Mouse (Mus musculus): ENCODE measurements around the gene Tbkbp1. TPM values are rescaled to one million over a fixed set of nuclear protein-coding genes. Genes with fewer than 3 reads are reported as not detected.

Tbkbp1 gene
- total and polyA plus RNA-seq, 3 experiments: 11.7 to 33.5 TPM; not detected in 1

DNA sequence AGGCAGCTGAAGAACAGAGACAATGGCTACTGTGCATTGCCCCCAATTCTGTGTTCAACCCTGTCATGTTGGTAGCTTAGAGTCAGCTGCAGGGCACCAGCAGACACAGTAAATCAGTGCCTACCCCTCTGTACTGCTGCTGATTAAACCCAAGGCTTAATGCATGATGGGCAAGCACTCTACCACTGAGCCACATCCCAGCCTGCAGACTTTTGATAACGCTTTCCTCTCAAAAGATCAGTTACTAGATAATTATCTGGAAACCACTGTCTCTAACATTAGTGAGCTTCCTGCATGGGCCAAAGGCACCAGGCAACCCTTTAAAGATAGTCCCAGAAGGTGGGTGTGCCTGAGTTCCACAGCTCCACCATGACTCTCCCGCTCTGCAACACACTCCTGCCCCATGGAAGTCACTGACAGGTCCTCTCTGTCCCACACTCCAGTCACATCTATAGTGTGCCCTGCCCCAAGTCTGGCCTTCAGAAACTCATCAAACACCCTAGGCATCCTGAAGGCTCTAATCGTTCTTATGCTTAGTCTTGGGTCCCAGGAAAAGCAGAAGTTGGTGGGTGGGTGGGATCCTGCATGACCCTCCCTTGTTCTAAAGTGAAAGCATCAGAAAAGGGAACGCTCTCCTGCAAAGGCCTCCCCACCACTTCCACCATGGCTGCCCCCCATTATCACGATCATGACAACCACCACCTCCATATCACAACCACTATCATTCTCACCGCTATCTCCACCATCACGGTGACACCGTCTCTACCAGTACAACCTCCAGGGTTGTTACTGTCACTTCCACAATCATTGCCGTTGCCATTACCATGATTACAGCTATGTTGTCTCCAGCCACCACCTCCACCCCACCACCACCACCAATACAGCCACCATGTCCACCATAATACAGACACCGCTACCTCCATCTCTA lies 47.9 kb downstream of the Tbkbp1 start:
- Histone ChIP-seq H3K4me1 (ENCODE audit: control insufficient read depth in 1 of 2, insufficient read depth in 2 of 2, low read length in 2 of 2) (peaks cover 2 to 15% of the 10 kb centered on the region in 2 experiments; a peak in 3 of 4 replicates), H3K9ac (ENCODE audit: control insufficient read depth, low read depth, low read length, poor library complexity, severe bottlenecking) (no peak overlapping the region), H3K27ac (ENCODE audit: control insufficient read depth, low read depth, low read length) (no peak overlapping the region), H3K9me3 (replicated peaks; ENCODE audit: insufficient read depth, low read length) (no peaks in the 10 kb centered on the region), H3K4me3 (ENCODE audit: control insufficient read depth in 1 of 2, insufficient read depth in 1 of 2, low read depth in 2 of 2, low read length in 2 of 2) (peak overlapping the region in 1 of 2 experiments; percentile 12; a peak in 1 of 4 replicates), H3K79me2 (ENCODE audit: control insufficient read depth, insufficient read depth, low read length, poor library complexity) (no peaks in the 10 kb centered on the region), H3K36me3 (ENCODE audit: control insufficient read depth in 1 of 2, insufficient read depth in 2 of 2, low read length in 2 of 2) (peaks cover 0 to 7% of the 10 kb centered on the region in 2 experiments; a peak in 2 of 4 replicates), H3K27me3 (ENCODE audit: control insufficient read depth in 1 of 2, insufficient read depth in 2 of 2, low read length in 2 of 2) (peaks cover 8 to 12% of the 10 kb centered on the region in 2 experiments)
- peak; percentile 92 for TF ChIP-seq TCF12 (IDR thresholded peaks at IDR 0.05; ENCODE audit: low read depth, low read length)
- TF ChIP-seq RCOR1 (IDR thresholded peaks at IDR 0.05; ENCODE audit: low read depth, low read length): peak; percentile 96
- TF ChIP-seq RAD21 (IDR thresholded peaks at IDR 0.05; ENCODE audit: low read depth, low read length): no peak
- peak; percentile 49 to 70; a peak in 2 of 4 replicates for TF ChIP-seq EP300 (IDR thresholded peaks at IDR 0.05; ENCODE audit: low read depth in 1 of 2, low read length in 2 of 2)
- TF ChIP-seq SMC3 (IDR thresholded peaks at IDR 0.05; ENCODE audit: low read depth, low read length): peak; percentile 4; the same call in 1 of the 2 replicates
- TF ChIP-seq GATA1 (IDR thresholded peaks at IDR 0.05; ENCODE audit: low read depth, low read length): peak; percentile 84
- TF ChIP-seq MAFK (IDR thresholded peaks at IDR 0.05; ENCODE audit: borderline replicate concordance, low read depth, low read length): no peak
- peak; percentile 50; the same call in 1 of the 2 replicates for TF ChIP-seq TBP (IDR thresholded peaks at IDR 0.05; ENCODE audit: low read depth, low read length)
- peak; percentile 26; the same call in 1 of the 2 replicates for TF ChIP-seq ETS1 (IDR thresholded peaks at IDR 0.05; ENCODE audit: low read depth, low read length)
- TF ChIP-seq MYB (IDR thresholded peaks at IDR 0.05; ENCODE audit: low read depth, low read length): no peak
- TF ChIP-seq TAL1 (IDR thresholded peaks at IDR 0.05; ENCODE audit: low read length): peak; percentile 65
- peak; percentile 69 for DNase-seq (ENCODE audit: low read depth, low spot score)

GRCm38 (mm10) chr11:97101722-97102121 lies 49.6 kb downstream of the Tbkbp1 start:
- no peaks in the 10 kb centered on the region for H3K9me3 ChIP-seq (replicated peaks; ENCODE audit: insufficient read depth, low read length)
- H3K4me3 ChIP-seq (ENCODE audit: control insufficient read depth in 1 of 2, insufficient read depth in 1 of 2, low read depth in 2 of 2, low read length in 2 of 2): no peak overlapping the region
- peaks cover 4 to 13% of the 10 kb centered on the region in 2 experiments for H3K27me3 ChIP-seq (ENCODE audit: control insufficient read depth in 1 of 2, insufficient read depth in 2 of 2, low read length in 2 of 2)
- H3K79me2 ChIP-seq (ENCODE audit: control insufficient read depth, insufficient read depth, low read length, poor library complexity): no peaks in the 10 kb centered on the region
- no peak overlapping the region for H3K9ac ChIP-seq (ENCODE audit: control insufficient read depth, low read depth, low read length, poor library complexity, severe bottlenecking)
- TF ChIP-seq RAD21 (IDR thresholded peaks at IDR 0.05; ENCODE audit: low read depth, low read length) (peak; percentile 69), ZC3H11A (IDR thresholded peaks at IDR 0.05; ENCODE audit: low read depth, low read length) (peak; percentile 74), TAL1 (IDR thresholded peaks at IDR 0.05; ENCODE audit: low read length) (no peak), CTCF (IDR thresholded peaks at IDR 0.05 in 2 of 3, conservative IDR thresholded peaks at IDR 0.05 in 1 of 3; ENCODE audit: control insufficient read depth in 1 of 3, insufficient read depth in 1 of 3, low read depth in 2 of 3, low read length in 3 of 3, poor library complexity in 1 of 3, severe bottlenecking in 1 of 3) (peak; percentile 92 to 96 (median 93)), MAX (IDR thresholded peaks at IDR 0.05; ENCODE audit: low read length) (0 out of 2 replicates have a peak, but pooled peaks have one; percentile 53), MEF2A (IDR thresholded peaks at IDR 0.05; ENCODE audit: extremely low read depth, insufficient replicate concordance, low read depth, low read length, poor library complexity, severe bottlenecking) (no peak), SMC3 (IDR thresholded peaks at IDR 0.05; ENCODE audit: low read depth, low read length) (peak; percentile 94)
- peaks cover 2 to 15% of the 10 kb centered on the region in 2 experiments; a peak in 3 of 4 replicates for H3K4me1 ChIP-seq (ENCODE audit: control insufficient read depth in 1 of 2, insufficient read depth in 2 of 2, low read length in 2 of 2)
- H3K36me3 ChIP-seq (ENCODE audit: control insufficient read depth in 1 of 2, insufficient read depth in 2 of 2, low read length in 2 of 2): peaks cover 0 to 7% of the 10 kb centered on the region in 2 experiments; a peak in 2 of 4 replicates
- no peak overlapping the region for H3K27ac ChIP-seq (ENCODE audit: control insufficient read depth, low read depth, low read length)
- peak; percentile 78 for DNase-seq (ENCODE audit: low read depth, low spot score)

All from MEL (cell line).